Mouse (Mus musculus) ES-E14 (cell line): ENCODE results near the gene Sgms2.

ENCODE experiments used
- HCFC1 ChIP-seq: IDR thresholded peaks from 2 replicates; pipeline ENCODE4 v1.6.1; 2012; ENCODE audit warnings: low read length, inconsistent platforms, borderline replicate concordance; ENCODE audit not compliant: insufficient read depth
- MAFK ChIP-seq: IDR thresholded peaks from 2 replicates; pipeline ENCODE4 v1.6.1; 2014; ENCODE audit warnings: mild to moderate bottlenecking, low read depth, low read length, inconsistent platforms; ENCODE audit not compliant: insufficient read depth
- ZC3H11A ChIP-seq: IDR thresholded peaks from 2 replicates; pipeline ENCODE4 v1.6.1; 2012; ENCODE audit warnings: low read depth, mild to moderate bottlenecking, inconsistent platforms, low read length, borderline replicate concordance

- TF ChIP-seq MAFK: no peak
- TF ChIP-seq ZC3H11A: no peak
- TF ChIP-seq HCFC1: no peak
These were observed 17.7 kb downstream of the Sgms2 start for GRCm38 (mm10) chr3:131473496-131473895.
